Mouse (Mus musculus) erythroblast, embryonic 14.5 days (primary cell): Measurements from ENCODE around the gene Kif26b.

Experiments
- GATA1 ChIP-seq: IDR thresholded peaks from 2 replicates; pipeline ENCODE4 v1.6.1; 2012; ENCODE audit warnings: low read length, inconsistent platforms, mixed read lengths
- TAL1 ChIP-seq: IDR thresholded peaks from 3 replicates; pipeline ENCODE4 v1.6.1; 2012; ENCODE audit warnings: low read length, inconsistent platforms, mixed read lengths

DNA sequence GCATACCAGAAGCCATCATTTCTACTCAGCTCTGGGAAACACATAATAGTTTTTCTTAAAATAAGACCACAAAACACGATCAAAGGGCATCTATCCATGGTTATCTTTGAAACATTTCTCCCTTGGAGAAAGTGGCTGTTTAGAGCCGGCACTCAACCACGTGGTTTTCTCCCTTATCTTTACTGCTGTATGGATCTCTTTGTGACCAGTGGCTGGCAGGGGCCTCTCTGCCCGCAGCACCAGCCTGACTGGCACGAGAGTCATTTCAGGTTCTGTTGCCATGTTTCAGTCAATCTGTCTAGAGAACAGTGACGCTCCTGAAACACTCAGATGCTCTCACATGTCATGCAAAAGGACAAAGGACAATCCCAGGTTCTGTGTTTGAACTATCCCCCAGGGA lies 241.1 kb downstream of the Kif26b start:
- TF ChIP-seq GATA1 = no peak
- no peak for TF ChIP-seq TAL1
